Mouse (Mus musculus): ENCODE data around the gene 4933407L21Rik.

DNA sequence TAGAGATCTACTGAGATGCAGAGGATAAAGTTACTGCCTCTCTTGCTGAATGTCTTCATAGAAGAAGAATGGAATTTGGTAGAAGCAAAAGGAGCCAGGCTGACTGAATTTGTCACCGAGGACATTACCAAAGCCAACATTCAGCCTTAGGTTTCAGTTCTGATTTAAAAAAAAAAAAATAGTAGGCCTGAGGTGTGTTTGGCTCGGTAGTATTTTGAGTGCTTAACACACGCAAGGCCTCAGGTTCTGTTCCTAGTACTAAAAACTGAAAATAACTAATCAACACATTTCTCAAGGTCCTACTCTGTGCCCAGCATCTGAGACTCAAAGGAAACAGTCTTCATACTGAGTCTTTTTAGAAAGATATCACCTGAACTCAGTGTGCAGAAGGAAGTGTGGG lies 42.8 kb downstream of the 4933407L21Rik start:
- TF ChIP-seq GATA1 (IDR thresholded peaks at IDR 0.05; ENCODE audit: low read length) (no peak), TAL1 (IDR thresholded peaks at IDR 0.05; ENCODE audit: low read length) (no peak)
